Mouse (Mus musculus) midbrain, embryonic 16.5 days (tissue): ENCODE measurements around the gene Anxa6. TPM values are rescaled to one million over a fixed set of nuclear protein-coding genes. Genes with fewer than 3 reads are reported as not detected.

Experiments used
- ATAC-seq: fragments of 200-750 bp; cut with Nextera tagmentation; 2 replicates; pipeline ENCODE4 v1.8.0; 2017; ENCODE audit warnings: moderate TSS enrichment
- H3K27ac ChIP-seq: fragments of 300-500 bp; sonication (generic); 2 replicates; pipeline ENCODE4 v1.5.1; 2014; ENCODE audit warnings: mild to moderate bottlenecking, low read length, mixed read lengths
- H3K27me3 ChIP-seq: fragments of 300-500 bp; sonication (generic); 2 replicates; pipeline ENCODE4 v1.6.1; 2014; ENCODE audit warnings: low read depth, low read length, mixed read lengths; ENCODE audit not compliant: control insufficient read depth, insufficient read depth
- H3K36me3 ChIP-seq: fragments of 300-500 bp; sonication (generic); 2 replicates; pipeline ENCODE4 v1.6.1; 2014; ENCODE audit warnings: mild to moderate bottlenecking, low read length, moderate library complexity, mixed read lengths; ENCODE audit not compliant: control insufficient read depth, insufficient read depth
- H3K4me1 ChIP-seq: fragments of 300-500 bp; sonication (generic); 2 replicates; pipeline ENCODE4 v1.6.1; 2014; ENCODE audit warnings: mild to moderate bottlenecking, low read length, mixed read lengths; ENCODE audit not compliant: control insufficient read depth, insufficient read depth
- H3K4me2 ChIP-seq: fragments of 300-500 bp; sonication (generic); 2 replicates; pipeline ENCODE4 v1.6.1; 2014; ENCODE audit warnings: mild to moderate bottlenecking, low read length, mixed read lengths
- H3K4me3 ChIP-seq: fragments of 300-500 bp; sonication (generic); 2 replicates; pipeline ENCODE4 v1.5.1; 2014; ENCODE audit warnings: low read depth, mild to moderate bottlenecking, low read length, moderate library complexity, mixed read lengths
- H3K9ac ChIP-seq: fragments of 300-500 bp; sonication (generic); 2 replicates; pipeline ENCODE4 v1.6.1; 2014; ENCODE audit warnings: low read depth, low read length, mixed read lengths
- H3K9me3 ChIP-seq: fragments of 300-500 bp; sonication (generic); replicated peaks from 2 replicates; pipeline ENCODE4 v1.6.1; 2014; ENCODE audit warnings: mild to moderate bottlenecking, low read length, mixed read lengths; ENCODE audit not compliant: control insufficient read depth, poor library complexity, severe bottlenecking
- WGBS: fragments of 180-500 bp; shearing (Covaris S2); extraction: QIAGEN DNeasy Blood & Tissue Kit; methylation state at CpG from one replicate; pipeline ENCODE4 v1.1.7; 2014; 5-methylcytosine and 5-hydroxymethylcytosine counted together
- polyA plus RNA-seq: library from polyadenylated mRNA; unstranded; fragments of >200 nt; fragmentation: Nextera tagmentation; extraction: Ambion mirVana; gene quantifications from 2 replicates; pipeline ENCODE4 v1.2.1, GENCODE M21; 2015

The Anxa6 gene
- polyA plus RNA-seq: 36.3 and 37.0 TPM in 2 replicates

DNA sequence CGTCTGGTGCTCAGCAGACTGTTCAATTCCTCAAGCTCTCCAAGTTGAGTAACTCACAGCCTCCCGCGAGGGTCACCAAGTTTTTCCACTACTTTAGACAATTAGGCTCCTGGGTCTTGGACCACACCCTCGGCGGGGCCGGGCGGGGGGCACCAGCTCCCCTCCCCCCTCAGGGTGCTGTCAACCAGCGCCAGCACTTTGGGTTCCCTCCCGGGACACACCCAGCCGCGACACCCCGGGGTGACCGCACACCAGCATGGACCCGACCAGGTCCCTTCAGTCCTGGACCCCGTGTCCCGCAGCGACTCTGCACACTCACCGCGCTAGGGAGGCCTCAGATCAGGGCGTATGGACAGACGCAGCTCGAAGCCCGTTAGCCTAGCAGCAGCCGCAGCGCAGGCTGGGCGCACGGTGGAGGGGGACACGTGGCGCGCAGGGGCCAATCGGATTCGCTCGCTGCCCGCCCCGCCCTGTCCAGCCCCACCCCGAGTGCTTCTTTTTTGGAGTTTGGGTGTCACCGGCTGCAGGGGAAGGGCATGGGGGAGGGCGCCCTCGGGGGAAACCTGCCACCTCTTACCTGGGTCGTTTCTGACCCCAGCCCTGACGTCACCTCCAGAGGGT is at the start of gene Anxa6:
Gene Anxa6 (minus strand): TSS at position 406 of the 621 bp plus-strand sequence.
- peak within 1 kb of the TSS; percentile 100 for H3K4me2 ChIP-seq
- under 1% methylated on average over 37 of the region's 41 CpGs for WGBS
- peak; percentile 91 for ATAC-seq
- H3K36me3 ChIP-seq: no peaks in the 10 kb centered on the region
- peak within 1 kb of the TSS; percentile 76 for H3K9ac ChIP-seq
- H3K9me3 ChIP-seq: no peaks in the 10 kb centered on the region
- H3K27ac ChIP-seq: no peak within 1 kb of the TSS
- H3K4me3 ChIP-seq: peak within 1 kb of the TSS; percentile 63
- peaks cover 19% of the 10 kb centered on the region for H3K4me1 ChIP-seq
- peaks cover 6% of the 10 kb centered on the region for H3K27me3 ChIP-seq

DNA sequence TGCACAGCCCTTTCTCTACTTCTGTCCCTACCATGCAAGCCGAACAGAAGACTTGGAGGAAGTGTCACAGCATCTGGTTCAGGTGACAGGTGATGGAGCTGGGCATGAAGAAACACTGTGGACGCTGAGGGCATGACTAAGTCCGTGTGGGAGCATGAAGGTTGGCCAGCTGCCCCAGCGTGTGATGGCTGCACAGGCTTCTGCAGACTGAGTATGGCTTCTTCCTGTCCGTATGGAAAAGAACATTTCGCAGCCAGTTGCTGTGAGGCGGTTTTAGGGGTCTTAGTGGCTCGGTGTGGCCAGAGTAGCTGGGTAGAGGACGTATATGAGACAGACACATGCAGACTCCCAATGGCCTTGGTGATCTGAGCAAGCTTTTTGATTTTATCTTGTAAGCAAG is 48.0 kb upstream of the Anxa6 start:
- H3K4me1 ChIP-seq: peaks cover 3% of the 10 kb centered on the region; the same call in 1 of the 2 replicates
- no peaks in the 10 kb centered on the region for H3K9me3 ChIP-seq
- no peak overlapping the region for H3K27ac ChIP-seq
- no peak overlapping the region for H3K4me3 ChIP-seq
- H3K4me2 ChIP-seq: no peak overlapping the region
- H3K27me3 ChIP-seq: peaks cover 4% of the 10 kb centered on the region; the same call in 1 of the 2 replicates
- no peak for ATAC-seq
- no peaks in the 10 kb centered on the region for H3K36me3 ChIP-seq
- no peak overlapping the region for H3K9ac ChIP-seq
- 86% methylated on average over 9 of the region's 9 CpGs for WGBS

- no peak for ATAC-seq
- WGBS: 67% methylated on average over 4 of the region's 4 CpGs
- Histone ChIP-seq H3K4me3 (no peak overlapping the region), H3K9me3 (no peaks in the 10 kb centered on the region), H3K9ac (no peak overlapping the region), H3K4me1 (peaks cover 3% of the 10 kb centered on the region; the same call in 1 of the 2 replicates), H3K27me3 (peaks cover 4% of the 10 kb centered on the region; the same call in 1 of the 2 replicates), H3K36me3 (no peaks in the 10 kb centered on the region), H3K27ac (no peak overlapping the region), H3K4me2 (no peak overlapping the region)
These were observed 45.9 kb upstream of the Anxa6 start for GRCm38 (mm10) chr11:55079180-55079579.

DNA sequence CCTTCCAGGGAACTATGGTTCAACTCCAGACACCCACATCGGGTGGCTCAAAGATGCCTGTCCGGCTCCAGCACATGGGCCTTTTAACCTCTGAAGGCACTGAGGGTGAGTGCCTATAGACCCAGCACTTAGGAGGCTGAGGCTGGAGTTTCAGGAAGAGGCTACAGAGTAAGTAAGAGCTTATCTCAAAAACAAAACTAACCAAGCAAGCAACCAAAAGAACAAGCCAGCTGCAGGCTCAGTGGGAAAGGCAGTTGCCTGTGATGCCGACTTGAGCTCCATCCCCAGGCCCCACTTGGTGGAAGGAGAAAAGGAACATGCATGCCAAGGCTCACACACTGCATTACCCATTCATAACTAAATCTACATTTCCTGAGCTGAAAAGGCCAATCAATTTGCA is 45.3 kb upstream of the Anxa6 start:
- H3K36me3 ChIP-seq: no peaks in the 10 kb centered on the region
- WGBS: 60% methylated on average over 3 of the region's 3 CpGs
- H3K9me3 ChIP-seq: no peaks in the 10 kb centered on the region
- H3K4me1 ChIP-seq: peaks cover 3% of the 10 kb centered on the region; the same call in 1 of the 2 replicates
- peak overlapping the region; percentile 86 for H3K4me2 ChIP-seq
- peaks cover 4% of the 10 kb centered on the region; the same call in 1 of the 2 replicates for H3K27me3 ChIP-seq
- ATAC-seq: no peak
- no peak overlapping the region for H3K9ac ChIP-seq
- H3K27ac ChIP-seq: no peak overlapping the region
- no peak overlapping the region for H3K4me3 ChIP-seq

GRCm38 (mm10) chr11:55077331-55078231 is 44.3 kb upstream of the Anxa6 start, which contains the start of gene Ccdc69:
Gene Ccdc69, minus strand, starts transcription at chr11:55078131.
- H3K4me1 ChIP-seq: peaks cover 3% of the 10 kb centered on the region; the same call in 1 of the 2 replicates
- H3K4me2 ChIP-seq: peak within 1 kb of the TSS; percentile 86
- H3K9ac ChIP-seq: peak within 1 kb of the TSS; percentile 67
- peak within 1 kb of the TSS; percentile 44; the same call in 1 of the 2 replicates for H3K27ac ChIP-seq
- WGBS: under 1% methylated on average over 50 of the region's 50 CpGs
- ATAC-seq: peak; percentile 45; the same call in 1 of the 2 replicates
- H3K4me3 ChIP-seq: peak within 1 kb of the TSS; percentile 47
- H3K9me3 ChIP-seq: no peaks in the 10 kb centered on the region
- no peaks in the 10 kb centered on the region for H3K36me3 ChIP-seq
- H3K27me3 ChIP-seq: peaks cover 4% of the 10 kb centered on the region; the same call in 1 of the 2 replicates

DNA sequence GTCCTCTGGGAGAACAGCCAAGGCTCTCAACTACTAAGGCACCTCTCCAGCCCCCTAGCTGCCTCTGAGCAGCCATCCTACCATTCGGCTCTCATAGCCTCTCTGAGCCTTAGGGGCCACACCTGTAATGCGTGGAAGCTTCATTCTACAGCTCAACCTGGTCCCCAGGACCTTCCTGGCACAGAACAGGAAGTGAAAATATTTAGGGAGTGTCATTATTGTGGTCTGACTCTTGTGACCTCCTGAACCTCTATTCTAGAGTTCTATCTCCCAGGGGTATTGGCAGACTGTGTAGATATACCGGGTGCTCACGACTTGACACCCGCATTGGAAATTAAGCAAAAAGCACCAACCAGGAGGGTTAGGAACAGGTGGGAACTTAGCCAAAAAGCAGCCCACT is 43.0 kb upstream of the Anxa6 start:
- H3K4me2 ChIP-seq: no peak overlapping the region
- no peaks in the 10 kb centered on the region for H3K9me3 ChIP-seq
- no peak for ATAC-seq
- WGBS: 95% methylated on average over 5 of the region's 5 CpGs
- H3K27me3 ChIP-seq: peaks cover 4% of the 10 kb centered on the region; the same call in 1 of the 2 replicates
- no peak overlapping the region for H3K9ac ChIP-seq
- peaks cover 3% of the 10 kb centered on the region; the same call in 1 of the 2 replicates for H3K4me1 ChIP-seq
- no peak overlapping the region for H3K27ac ChIP-seq
- no peaks in the 10 kb centered on the region for H3K36me3 ChIP-seq
- H3K4me3 ChIP-seq: no peak overlapping the region

DNA sequence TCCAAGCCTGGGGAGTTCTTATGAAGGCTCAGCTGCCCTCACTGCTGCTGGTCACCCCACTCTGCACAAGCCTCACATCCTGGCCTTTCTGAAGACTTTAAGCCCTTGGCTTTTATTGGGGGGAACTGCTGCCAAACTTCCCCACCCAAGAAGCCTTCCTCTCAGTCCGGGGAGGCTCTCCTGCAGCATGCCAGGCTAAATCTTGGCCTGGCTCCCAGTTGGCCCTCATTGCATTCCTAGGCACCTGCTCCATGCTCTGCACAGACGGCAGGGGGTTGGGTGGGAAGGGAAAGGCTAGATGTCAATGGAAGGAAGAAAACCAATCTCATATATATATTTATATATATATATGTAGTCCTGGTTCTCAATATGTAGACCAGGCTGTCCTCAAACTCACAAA is 42.4 kb upstream of the Anxa6 start:
- Histone ChIP-seq H3K9me3 (no peaks in the 10 kb centered on the region), H3K36me3 (no peaks in the 10 kb centered on the region), H3K4me2 (no peak overlapping the region), H3K4me3 (no peak overlapping the region), H3K9ac (no peak overlapping the region), H3K4me1 (peaks cover 3% of the 10 kb centered on the region; the same call in 1 of the 2 replicates), H3K27me3 (peaks cover 4% of the 10 kb centered on the region; the same call in 1 of the 2 replicates), H3K27ac (no peak overlapping the region)
- 51% methylated on average over 2 of the region's 2 CpGs for WGBS
- no peak for ATAC-seq

- WGBS: 87% methylated on average over 10 of the region's 10 CpGs
- H3K9ac ChIP-seq: no peak overlapping the region
- H3K4me1 ChIP-seq: peaks cover 2% of the 10 kb centered on the region; the same call in 1 of the 2 replicates
- H3K36me3 ChIP-seq: no peaks in the 10 kb centered on the region
- ATAC-seq: no peak
- H3K27me3 ChIP-seq: no peaks in the 10 kb centered on the region; the same call in 1 of the 2 replicates
- no peak overlapping the region for H3K27ac ChIP-seq
- H3K9me3 ChIP-seq: no peaks in the 10 kb centered on the region
- no peak overlapping the region for H3K4me3 ChIP-seq
- H3K4me2 ChIP-seq: no peak overlapping the region
These were observed 39.9 kb upstream of the Anxa6 start for GRCm38 (mm10) chr11:55073191-55073590.
